Mouse (Mus musculus) lung, embryonic 14.5 days (tissue): Measurements from ENCODE around the gene Tnfrsf12a. TPM values are rescaled to one million over a fixed set of nuclear protein-coding genes. Genes with fewer than 3 reads are reported as not detected.

Experiments used
- ATAC-seq: fragments of 200-750 bp; cut with Nextera tagmentation; 2 replicates; pipeline ENCODE4 v1.8.0; 2017; ENCODE audit warnings: mild to moderate bottlenecking, moderate TSS enrichment, moderate library complexity; ENCODE audit not compliant: insufficient read depth
- DNase-seq: peaks from one replicate; pipeline ENCODE4 v3.0.0-alpha.2; 2015
- H3K27ac ChIP-seq: fragments of 300-500 bp; sonication (generic); 2 replicates; pipeline ENCODE4 v1.5.1; 2014; ENCODE audit warnings: low read depth, mild to moderate bottlenecking, moderate library complexity
- H3K27me3 ChIP-seq: fragments of 300-500 bp; sonication (generic); 2 replicates; pipeline ENCODE4 v1.6.1; 2014; ENCODE audit warnings: low read length, control low read depth; ENCODE audit not compliant: insufficient read depth
- H3K36me3 ChIP-seq: fragments of 300-500 bp; sonication (generic); 2 replicates; pipeline ENCODE4 v1.6.1; 2014; ENCODE audit warnings: control low read depth; ENCODE audit not compliant: insufficient read depth
- H3K4me1 ChIP-seq: fragments of 300-500 bp; sonication (generic); 2 replicates; pipeline ENCODE4 v1.6.1; 2014; ENCODE audit warnings: antibody characterized with exemption, control low read depth; ENCODE audit not compliant: insufficient read depth
- H3K4me2 ChIP-seq: fragments of 300-500 bp; sonication (generic); 2 replicates; pipeline ENCODE4 v1.6.1; 2014; ENCODE audit warnings: mild to moderate bottlenecking
- H3K4me3 ChIP-seq: fragments of 300-500 bp; sonication (generic); 2 replicates; pipeline ENCODE4 v1.5.1; 2014; ENCODE audit warnings: low read depth, low read length
- H3K9ac ChIP-seq: fragments of 300-500 bp; sonication (generic); 2 replicates; pipeline ENCODE4 v1.6.1; 2014
- H3K9me3 ChIP-seq: fragments of 300-500 bp; sonication (generic); 2 replicates; pipeline ENCODE4 v1.6.1; 2016; ENCODE audit warnings: low read depth, low read length, control low read depth
- CTCF ChIP-seq: IDR thresholded peaks from 2 replicates; pipeline ENCODE4 v1.5.1; 2016; ENCODE audit warnings: antibody characterized with exemption, low read depth
- WGBS: fragments of 180-500 bp; shearing (Covaris S2); extraction: QIAGEN DNeasy Blood & Tissue Kit; methylation state at CpG from one replicate; pipeline ENCODE4 v1.1.7; 2014; 5-methylcytosine and 5-hydroxymethylcytosine counted together
- polyA plus RNA-seq: library from polyadenylated mRNA; unstranded; fragments of >200 nt; fragmentation: Nextera tagmentation; extraction: Ambion mirVana; gene quantifications from 2 replicates; pipeline ENCODE4 v1.2.1, GENCODE M21; 2014

Gene Tnfrsf12a
- polyA plus RNA-seq, 1 experiment from 2014 or later = 21.6 TPM

- ATAC-seq (peak; percentile 65), DNase-seq (peak; percentile 53)
- 11% methylated on average over 3 of the region's 3 CpGs for WGBS
- Histone ChIP-seq H3K27ac (peak overlapping the region; percentile 67), H3K27me3 (peaks cover 11% of the 10 kb centered on the region), H3K4me1 (peaks cover 8% of the 10 kb centered on the region), H3K9ac (no peak overlapping the region), H3K4me2 (no peak overlapping the region), H3K4me3 (no peak overlapping the region), H3K9me3 (no peaks in the 10 kb centered on the region), H3K36me3 (no peaks in the 10 kb centered on the region)
- TF ChIP-seq CTCF = no peak
Measured at GRCm38 (mm10) chr17:23695801-23696200, 18.5 kb upstream of the Tnfrsf12a start.

GRCm38 (mm10) chr17:23694491-23694890 lies 17.2 kb upstream of the Tnfrsf12a start:
- 0 out of 2 replicates have a peak overlapping the region, but pooled peaks have one; percentile 4 for H3K4me2 ChIP-seq
- ATAC-seq = peak; percentile 38; the same call in 1 of the 2 replicates
- H3K27me3 ChIP-seq = peaks cover 6% of the 10 kb centered on the region; the same call in 1 of the 2 replicates
- TF ChIP-seq CTCF = no peak
- no peaks in the 10 kb centered on the region for H3K36me3 ChIP-seq
- DNase-seq = peak; percentile 54
- WGBS = 42% methylated on average over 1 of the region's 1 CpGs
- H3K4me3 ChIP-seq = no peak overlapping the region
- H3K27ac ChIP-seq = peak overlapping the region; percentile 58
- H3K9me3 ChIP-seq = no peaks in the 10 kb centered on the region
- H3K9ac ChIP-seq = no peak overlapping the region
- H3K4me1 ChIP-seq = peaks cover 8% of the 10 kb centered on the region

- no peaks in the 10 kb centered on the region for H3K9me3 ChIP-seq
- peaks cover 3% of the 10 kb centered on the region; the same call in 1 of the 2 replicates for H3K4me1 ChIP-seq
- peak within 1 kb of the TSS; percentile 20; the same call in 1 of the 2 replicates for H3K9ac ChIP-seq
- H3K4me3 ChIP-seq = peak within 1 kb of the TSS; percentile 8; the same call in 1 of the 2 replicates
- H3K27ac ChIP-seq = peak within 1 kb of the TSS; percentile 78
- 0 out of 2 replicates have a peak, but pooled peaks cover 3% of the 10 kb centered on the region for H3K36me3 ChIP-seq
- peaks cover 50% of the 10 kb centered on the region for H3K27me3 ChIP-seq
- WGBS = 20% methylated on average over 15 of the region's 15 CpGs
- H3K4me2 ChIP-seq = peak within 1 kb of the TSS; percentile 59
- ATAC-seq (peak; percentile 87), DNase-seq (peak; percentile 61)
- no peak for TF ChIP-seq CTCF
Measured at GRCm38 (mm10) chr17:23683856-23684672, 6.8 kb upstream of the Tnfrsf12a start, which contains the start of gene Cldn9. Gene Cldn9, minus strand, starts transcription at chr17:23684026.

GRCm38 (mm10) chr17:23683226-23683625 lies 6.0 kb upstream of the Tnfrsf12a start:
- Histone ChIP-seq H3K9ac (peak overlapping the region; percentile 20; the same call in 1 of the 2 replicates), H3K4me3 (peak overlapping the region; percentile 8; the same call in 1 of the 2 replicates), H3K27ac (peak overlapping the region; percentile 63), H3K9me3 (no peaks in the 10 kb centered on the region), H3K4me2 (peak overlapping the region; percentile 59), H3K36me3 (0 out of 2 replicates have a peak, but pooled peaks cover 3% of the 10 kb centered on the region), H3K4me1 (peaks cover 3% of the 10 kb centered on the region; the same call in 1 of the 2 replicates), H3K27me3 (peaks cover 54% of the 10 kb centered on the region)
- ATAC-seq (peak; percentile 11), DNase-seq (no peak)
- no peak for TF ChIP-seq CTCF
- WGBS = 21% methylated on average over 15 of the region's 15 CpGs

- DNase-seq (no peak), ATAC-seq (no peak)
- peak overlapping the region; percentile 59 for H3K4me2 ChIP-seq
- no peak for TF ChIP-seq CTCF
- H3K9ac ChIP-seq = peak overlapping the region; percentile 20
- WGBS = 50% methylated on average over 3 of the region's 3 CpGs
- H3K27ac ChIP-seq = 0 out of 2 replicates have a peak overlapping the region, but pooled peaks have one; percentile 63
- H3K4me3 ChIP-seq = peak overlapping the region; percentile 8; the same call in 1 of the 2 replicates
- H3K36me3 ChIP-seq = 0 out of 2 replicates have a peak, but pooled peaks cover 3% of the 10 kb centered on the region
- peaks cover 3% of the 10 kb centered on the region; the same call in 1 of the 2 replicates for H3K4me1 ChIP-seq
- no peaks in the 10 kb centered on the region for H3K9me3 ChIP-seq
- peaks cover 54% of the 10 kb centered on the region for H3K27me3 ChIP-seq
Measured at GRCm38 (mm10) chr17:23682530-23682929, 5.3 kb upstream of the Tnfrsf12a start.

- peak overlapping the region; percentile 59 for H3K4me2 ChIP-seq
- no peak for TF ChIP-seq CTCF
- DNase-seq (no peak), ATAC-seq (no peak)
- 34% methylated on average over 4 of the region's 4 CpGs for WGBS
- H3K9me3 ChIP-seq = no peaks in the 10 kb centered on the region
- H3K27ac ChIP-seq = no peak overlapping the region
- H3K4me3 ChIP-seq = no peak overlapping the region
- 0 out of 2 replicates have a peak, but pooled peaks cover 3% of the 10 kb centered on the region for H3K36me3 ChIP-seq
- H3K9ac ChIP-seq = no peak overlapping the region; the same call in 1 of the 2 replicates
- peaks cover 3% of the 10 kb centered on the region; the same call in 1 of the 2 replicates for H3K4me1 ChIP-seq
- peaks cover 54% of the 10 kb centered on the region for H3K27me3 ChIP-seq
Measured at GRCm38 (mm10) chr17:23682092-23682491, 4.8 kb upstream of the Tnfrsf12a start.

GRCm38 (mm10) chr17:23681086-23681485 lies 3.8 kb upstream of the Tnfrsf12a start:
- Histone ChIP-seq H3K4me3 (peak overlapping the region; percentile 38), H3K36me3 (0 out of 2 replicates have a peak, but pooled peaks cover 3% of the 10 kb centered on the region), H3K4me1 (peaks cover 3% of the 10 kb centered on the region; the same call in 1 of the 2 replicates), H3K27ac (no peak overlapping the region), H3K9ac (no peak overlapping the region; the same call in 1 of the 2 replicates), H3K4me2 (peak overlapping the region; percentile 59), H3K27me3 (peaks cover 58% of the 10 kb centered on the region), H3K9me3 (no peaks in the 10 kb centered on the region)
- DNase-seq (no peak), ATAC-seq (no peak)
- TF ChIP-seq CTCF = no peak
- 53% methylated on average over 10 of the region's 10 CpGs for WGBS
